Mouse (Mus musculus) heart, adult 11 months (tissue): ENCODE data around the gene Akap8.

Source experiments
- DNase-seq: peaks from one replicate; pipeline ENCODE4 v3.0.0; 2022

The Akap8 gene

DNA sequence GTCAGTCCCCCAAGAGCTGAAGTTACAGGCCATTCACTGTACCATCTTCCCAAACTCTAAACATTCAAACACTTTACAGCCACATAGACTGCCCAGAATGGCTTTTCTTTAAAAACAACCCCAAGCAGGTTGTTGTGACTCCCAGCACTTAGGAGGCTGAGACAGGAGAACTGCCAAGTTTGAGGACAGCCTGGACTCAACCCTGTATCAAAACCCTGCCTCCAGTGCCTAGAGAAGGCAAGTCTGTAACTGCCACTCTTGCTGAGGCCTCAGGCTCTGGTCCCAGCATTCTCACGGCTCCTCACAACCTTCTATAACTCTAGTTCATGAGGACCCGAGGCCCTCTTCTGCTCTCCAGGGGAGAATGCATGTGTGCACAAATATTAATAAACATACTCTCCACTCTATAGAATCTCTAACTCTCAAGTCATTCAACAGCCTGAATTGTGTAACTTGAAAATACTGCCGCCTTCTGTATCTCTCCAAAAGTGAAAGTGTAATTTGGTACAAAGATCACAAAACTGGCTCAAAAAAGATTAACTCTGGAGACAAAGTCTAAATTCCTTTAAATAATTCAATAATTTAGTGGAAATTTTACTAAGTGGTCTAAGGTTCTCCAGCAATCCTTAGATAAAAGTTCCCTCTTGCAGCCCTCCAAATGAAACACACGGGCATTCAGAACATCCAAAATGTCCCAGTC, 39.3 kb downstream of the Akap8 start:
- peak; percentile 89 for DNase-seq

DNA sequence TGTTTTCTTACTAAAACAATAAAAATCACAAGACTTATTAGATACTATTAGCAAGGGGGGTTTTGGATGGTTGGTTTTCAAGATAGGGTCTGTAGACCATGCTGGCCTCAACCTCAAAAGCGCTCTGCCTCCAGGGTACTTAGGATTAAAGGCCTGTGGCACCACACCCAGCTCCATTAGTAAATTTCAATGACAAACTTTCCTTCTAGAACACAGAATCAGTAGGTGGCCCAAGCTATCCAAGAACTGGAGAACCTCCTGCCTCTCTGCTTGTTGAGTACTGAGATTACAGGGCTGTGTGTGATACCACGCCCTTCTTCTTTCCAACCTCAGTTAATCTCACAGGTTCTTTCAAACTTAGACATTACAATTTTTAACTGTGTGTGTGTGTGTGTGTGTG, 39.9 kb downstream of the Akap8 start:
- DNase-seq, result peak; percentile 52

DNA sequence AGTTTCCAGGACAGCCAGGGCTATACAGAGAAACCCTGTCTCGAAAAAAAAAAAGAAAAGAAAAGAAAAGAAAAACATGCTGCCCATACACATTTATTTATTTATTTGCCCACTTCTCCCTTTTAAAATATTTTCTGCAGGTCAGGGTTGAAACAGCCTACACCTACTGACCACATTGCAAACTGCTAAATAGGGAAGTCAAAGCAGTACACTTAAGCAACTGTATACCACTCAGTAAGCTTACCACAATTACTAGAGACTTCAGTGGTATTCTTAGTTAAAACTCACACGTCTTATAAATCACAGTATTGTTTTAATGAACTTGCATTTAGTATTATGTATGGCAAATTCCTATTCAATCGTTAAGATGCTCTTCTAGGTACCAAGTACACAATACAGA, 40.5 kb downstream of the Akap8 start:
- no peak for DNase-seq

DNA sequence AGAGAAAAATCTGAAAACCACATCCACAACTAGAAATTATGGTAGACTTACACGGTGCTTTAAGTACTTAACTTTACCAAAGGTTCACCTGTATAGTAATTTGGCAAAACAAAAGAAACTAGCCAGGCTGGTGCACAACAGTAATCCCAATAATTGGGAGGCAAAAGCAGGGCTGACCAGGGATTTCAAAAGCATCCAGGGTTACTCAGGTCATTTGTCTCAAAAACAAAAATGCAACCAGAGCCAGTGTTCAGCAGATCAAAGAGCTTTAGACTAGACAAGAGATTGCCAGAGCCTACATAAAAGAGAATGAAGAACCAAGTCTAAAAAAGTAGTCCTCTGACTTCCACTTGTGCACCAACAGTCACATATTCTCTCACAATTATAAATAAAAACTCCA, 43.8 kb downstream of the Akap8 start:
- no peak for DNase-seq

DNA sequence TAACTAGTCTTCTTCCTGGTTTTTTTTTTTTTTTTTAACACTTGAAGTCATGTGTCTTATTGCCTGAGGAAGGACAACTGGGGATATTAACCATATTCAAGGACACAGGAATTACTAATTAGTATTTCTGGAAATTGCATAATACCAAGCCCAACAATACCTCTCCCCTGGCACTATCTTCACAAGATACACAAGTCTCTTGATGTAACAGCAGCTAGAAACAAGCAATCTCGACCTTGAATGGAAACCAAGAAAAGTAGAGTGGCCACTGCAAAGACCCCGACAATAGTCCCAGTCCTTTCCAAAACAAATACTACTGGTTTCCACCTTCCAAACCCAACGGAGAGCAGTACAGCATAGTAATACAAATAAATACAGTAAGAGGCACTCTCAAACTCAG, 45.5 kb downstream of the Akap8 start:
- no peak for DNase-seq

DNA sequence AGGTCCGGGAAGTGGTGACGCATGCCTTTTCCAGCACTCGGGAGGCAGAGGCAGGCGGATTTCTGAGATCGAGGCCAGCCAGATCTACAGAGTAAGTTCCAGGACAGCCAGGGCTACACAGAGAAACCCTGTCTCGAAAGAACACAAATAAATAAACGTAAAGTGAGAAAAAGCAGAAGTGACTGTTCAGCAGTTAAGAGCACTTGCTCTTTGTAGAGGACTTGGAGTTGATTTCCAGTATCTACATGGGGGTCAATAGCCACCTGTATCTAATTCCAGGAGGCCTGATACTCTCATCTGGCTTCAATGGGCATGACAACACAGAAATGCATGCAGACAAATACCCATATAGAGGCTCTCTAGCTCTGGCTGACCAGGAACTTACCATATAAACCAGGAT, 51.9 kb downstream of the Akap8 start:
- DNase-seq, result no peak

DNA sequence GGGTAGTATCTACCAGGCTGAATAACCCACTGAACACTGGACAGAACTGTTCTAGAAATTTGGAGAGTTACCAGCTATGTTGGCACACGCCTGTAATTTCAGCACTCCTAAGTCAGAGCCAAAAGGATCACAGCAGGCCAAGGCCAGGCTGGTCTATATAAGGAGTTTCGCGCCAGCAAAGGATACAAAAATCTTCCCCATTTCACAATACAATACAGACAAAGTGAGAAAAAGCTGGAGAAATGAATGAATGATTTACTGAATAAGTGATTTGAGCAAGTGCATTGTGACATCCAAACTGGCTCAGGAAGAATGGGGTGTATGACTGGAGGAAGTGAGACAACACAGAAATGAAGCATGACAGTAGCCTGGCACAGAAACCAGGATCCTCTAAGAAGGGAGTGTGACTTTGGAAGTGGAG, 52.5 kb downstream of the Akap8 start:
- DNase-seq, result no peak

DNA sequence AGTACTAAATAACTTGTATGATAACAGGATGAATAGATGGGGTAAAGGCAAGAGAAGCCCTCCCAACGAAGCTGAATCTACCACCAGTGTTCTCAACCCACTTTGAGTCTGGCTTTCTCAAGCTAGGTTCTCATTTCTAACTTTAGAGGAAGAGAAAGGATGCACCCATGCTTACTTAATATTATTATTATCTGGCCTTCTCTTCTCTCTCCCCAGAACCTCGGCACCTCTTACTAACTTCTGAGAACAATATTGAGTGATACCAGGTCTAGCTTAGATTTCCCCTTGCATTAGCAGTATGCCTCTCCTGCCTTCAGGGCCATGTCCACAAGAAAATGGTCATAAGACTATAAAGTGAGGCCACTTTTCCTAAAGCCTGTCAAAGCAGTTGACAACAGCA, 52.9 kb downstream of the Akap8 start:
- no peak for DNase-seq

DNA sequence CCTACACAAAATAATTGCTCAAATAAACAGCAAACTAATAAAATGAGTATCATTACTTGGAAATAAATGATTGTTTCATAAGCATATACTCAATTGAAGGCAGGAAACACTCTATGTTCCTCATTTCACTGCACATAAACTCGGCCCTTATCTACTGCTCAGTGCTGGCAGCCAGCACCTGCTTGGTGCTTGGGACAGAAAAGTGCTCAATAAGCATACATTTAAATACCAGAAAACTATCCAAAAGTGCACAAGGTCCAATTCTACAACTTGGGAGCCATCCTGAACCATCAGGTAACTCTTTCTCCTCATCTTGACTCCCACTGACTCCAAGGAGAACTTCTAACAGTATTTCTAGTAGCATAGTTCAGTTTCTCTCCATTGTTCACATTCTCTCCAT, 53.4 kb downstream of the Akap8 start:
- DNase-seq, result no peak

DNA sequence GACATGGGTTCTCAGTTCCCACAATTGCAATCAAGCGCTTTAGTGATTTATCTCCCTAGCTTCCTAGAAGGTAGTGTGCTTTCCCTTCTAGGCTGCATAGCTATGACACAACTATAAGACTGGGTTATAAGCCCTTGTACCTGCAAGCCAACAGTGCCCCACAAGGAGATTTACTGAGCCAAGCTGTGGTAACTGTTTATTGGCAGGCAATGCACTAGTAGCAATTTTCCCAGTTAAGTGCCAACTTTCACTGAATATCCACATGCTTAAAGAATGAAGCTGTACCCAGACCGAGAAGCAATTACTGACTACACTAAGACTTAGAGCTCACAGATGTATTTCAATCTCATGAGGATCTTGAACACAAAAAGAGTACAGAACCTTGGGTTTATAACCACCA, 57.4 kb downstream of the Akap8 start:
- no peak for DNase-seq

DNA sequence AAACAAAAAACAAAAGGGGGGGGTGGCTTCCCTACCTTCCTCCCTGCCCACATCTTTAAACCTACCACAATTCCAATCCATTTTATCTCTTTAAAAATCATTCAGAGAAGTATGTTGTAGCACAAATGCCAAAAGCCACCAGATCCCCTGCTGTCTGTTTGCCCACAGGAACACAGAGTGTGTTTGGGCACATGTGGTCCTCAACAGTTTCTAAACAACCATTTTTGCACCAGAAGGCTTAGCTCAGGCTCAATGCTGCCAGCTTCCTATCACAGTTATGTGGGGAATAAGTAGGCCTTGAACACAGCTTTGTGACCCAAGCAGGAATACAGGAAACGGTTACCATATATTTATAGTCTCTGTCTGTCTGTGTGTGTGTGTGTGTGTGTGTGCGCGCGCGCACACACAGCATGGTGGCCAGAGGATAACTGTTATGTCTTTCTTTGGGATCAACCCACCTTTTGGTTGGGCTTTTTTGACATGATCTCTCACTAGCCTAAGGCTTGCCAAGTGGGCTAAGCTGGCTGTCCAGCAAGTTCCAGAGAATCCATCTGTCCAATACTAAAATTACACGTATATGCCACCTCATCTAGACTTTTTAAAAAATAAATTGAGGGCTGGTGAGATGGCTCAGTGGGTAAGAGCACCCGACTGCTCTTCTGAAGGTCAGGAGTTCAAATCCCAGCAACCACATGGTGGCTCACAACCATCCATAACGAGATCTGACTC, 58.0 kb downstream of the Akap8 start:
- DNase-seq, result no peak

DNA sequence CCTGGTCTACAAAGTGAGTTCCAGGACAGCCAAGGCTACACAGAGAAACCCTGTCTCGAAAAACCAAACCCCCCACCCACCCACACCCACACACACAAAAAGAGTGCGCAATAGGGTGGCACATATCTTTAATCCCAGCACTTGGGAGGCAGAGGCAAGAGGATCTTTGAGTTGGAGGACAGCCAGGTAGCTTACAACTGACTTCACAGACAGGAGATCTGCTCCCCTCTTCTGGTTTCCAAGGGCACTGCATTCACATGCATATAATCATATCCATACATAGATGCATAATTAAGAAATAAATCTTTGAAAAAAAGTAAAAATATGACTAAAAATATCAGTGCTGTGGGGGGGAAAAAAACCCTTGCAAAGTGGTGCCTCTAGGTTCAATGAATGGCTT, 62.2 kb downstream of the Akap8 start:
- DNase-seq, result no peak

DNA sequence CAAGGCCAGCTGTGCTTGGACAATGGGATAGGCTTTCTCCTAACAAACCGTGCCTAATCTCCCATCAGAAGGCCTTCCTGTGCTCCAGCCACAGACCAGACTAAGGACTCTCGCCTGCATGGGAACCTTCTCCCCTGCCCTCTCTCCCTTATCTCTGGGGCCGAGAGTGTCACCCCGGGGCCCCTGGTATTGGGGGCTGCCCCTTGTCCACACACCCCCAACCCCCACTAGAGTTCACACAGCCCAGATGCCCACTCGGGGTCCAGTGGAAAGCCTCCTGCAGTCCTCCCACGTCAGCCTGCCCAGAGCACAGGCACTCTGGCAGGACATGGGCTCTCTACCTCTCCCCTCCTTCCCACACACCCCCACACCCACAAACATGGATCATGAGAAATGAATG, 63.1 kb downstream of the Akap8 start:
- peak; percentile 87 for DNase-seq

DNA sequence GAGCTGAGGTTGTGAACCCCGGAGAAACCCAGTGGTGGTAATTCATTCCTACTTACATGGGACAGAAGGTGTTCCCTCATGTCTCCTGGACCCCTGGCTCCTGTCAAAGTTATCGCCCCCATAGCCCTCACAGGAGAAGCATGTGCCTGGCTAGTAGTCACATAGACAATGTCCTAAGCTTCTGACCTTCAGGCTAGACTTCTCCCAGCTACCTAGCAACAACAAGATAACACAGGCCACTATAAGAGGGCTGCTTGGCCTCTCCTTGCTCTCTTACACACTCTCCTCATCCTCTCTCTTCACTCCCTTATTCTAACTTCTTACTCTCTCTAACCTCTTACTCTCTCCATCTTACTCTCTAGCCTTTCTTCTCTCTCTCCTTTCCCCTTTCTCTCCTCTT, 63.6 kb downstream of the Akap8 start:
- DNase-seq, result peak; percentile 91

DNA sequence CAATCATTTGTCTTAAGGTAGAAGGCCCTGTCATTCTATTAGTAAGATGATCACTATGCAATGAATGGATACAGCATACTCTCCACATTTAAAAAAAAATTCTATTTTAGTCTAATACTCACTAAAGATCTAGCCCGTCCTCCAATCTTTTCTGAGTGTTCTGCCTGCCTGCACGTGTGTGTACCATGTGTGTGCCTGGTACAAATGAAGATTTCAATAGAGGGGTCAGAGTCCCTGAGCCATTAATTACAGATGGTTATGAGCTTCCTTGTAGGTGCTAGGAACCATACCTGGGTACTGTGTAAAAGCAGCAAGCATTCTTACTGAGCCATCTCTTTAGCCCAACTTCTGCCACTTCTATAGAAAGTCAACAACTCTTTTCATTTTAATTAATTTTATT, 64.1 kb downstream of the Akap8 start:
- DNase-seq, result no peak
